Mouse (Mus musculus) small intestine, adult 2 months (tissue): ENCODE results near the gene Ubr4.

Source experiments
- CTCF ChIP-seq: fragments of 200-500 bp; IDR thresholded peaks from 2 replicates; pipeline ENCODE4 v1.5.1; 2012; ENCODE audit warnings: low read depth, mild to moderate bottlenecking, control low read depth, inconsistent platforms, low read length, moderate library complexity, mixed read lengths; ENCODE audit not compliant: insufficient replicate concordance, insufficient read length; ENCODE audit errors: extremely low read depth
- POLR2A ChIP-seq: fragments of 200-500 bp; IDR thresholded peaks from 2 replicates; pipeline ENCODE4 v1.6.1; 2012; ENCODE audit warnings: low read depth, mild to moderate bottlenecking, control low read depth, inconsistent platforms, low read length, moderate library complexity

DNA sequence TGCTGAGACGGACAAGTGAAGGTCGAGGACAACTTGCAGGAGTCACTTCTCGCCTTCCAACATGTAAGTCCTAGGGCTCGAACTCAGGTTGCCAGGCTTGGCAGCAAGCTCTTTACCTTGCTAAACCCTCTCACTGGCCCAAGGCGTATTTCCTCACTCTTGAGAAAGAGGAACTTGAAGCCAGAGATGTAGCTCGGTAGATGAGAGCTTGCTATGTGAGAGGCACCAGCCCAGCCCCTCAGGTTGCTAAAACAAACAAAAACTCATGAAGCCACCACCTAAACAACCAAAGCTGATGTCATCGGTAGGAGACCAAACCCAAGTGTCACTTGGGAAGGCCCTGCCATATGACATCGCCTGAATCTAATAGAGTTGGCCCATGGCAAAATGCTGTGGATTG is 151.5 kb downstream of the Ubr4 start:
- TF ChIP-seq POLR2A (no peak), CTCF (no peak)
